Mouse (Mus musculus) liver, embryonic 16.5 days (tissue): ENCODE measurements around the gene Pno1. TPM values are rescaled to one million over a fixed set of nuclear protein-coding genes. Genes with fewer than 3 reads are reported as not detected.

Source experiments
- ATAC-seq: fragments of 200-750 bp; cut with Nextera tagmentation; 2 replicates; pipeline ENCODE4 v1.8.0; 2017; ENCODE audit warnings: low read depth, mild to moderate bottlenecking, moderate number of reproducible peaks, moderate library complexity
- H3K27ac ChIP-seq: fragments of 300-500 bp; sonication (generic); 2 replicates; pipeline ENCODE4 v1.5.1; 2014; ENCODE audit warnings: mild to moderate bottlenecking, low read length
- H3K27me3 ChIP-seq: fragments of 300-500 bp; sonication (generic); 2 replicates; pipeline ENCODE4 v1.6.1; 2014; ENCODE audit warnings: low read depth, low read length, mixed read lengths; ENCODE audit not compliant: control insufficient read depth, insufficient read depth
- H3K36me3 ChIP-seq: fragments of 300-500 bp; sonication (generic); 2 replicates; pipeline ENCODE4 v1.6.1; 2014; ENCODE audit warnings: mild to moderate bottlenecking; ENCODE audit not compliant: control insufficient read depth, insufficient read depth
- H3K4me1 ChIP-seq: fragments of 300-500 bp; sonication (generic); 2 replicates; pipeline ENCODE4 v1.6.1; 2014; ENCODE audit warnings: low read depth, low read length, mixed read lengths; ENCODE audit not compliant: control insufficient read depth
- H3K4me2 ChIP-seq: fragments of 300-500 bp; sonication (generic); 2 replicates; pipeline ENCODE4 v1.6.1; 2014; ENCODE audit warnings: low read depth, low read length, mixed read lengths
- H3K4me3 ChIP-seq: fragments of 300-500 bp; sonication (generic); 2 replicates; pipeline ENCODE4 v1.5.1; 2014; ENCODE audit warnings: low read depth, mild to moderate bottlenecking, low read length
- H3K9ac ChIP-seq: fragments of 300-500 bp; sonication (generic); 2 replicates; pipeline ENCODE4 v1.6.1; 2014; ENCODE audit warnings: low read depth, low read length
- H3K9me3 ChIP-seq: fragments of 300-500 bp; sonication (generic); replicated peaks from 2 replicates; pipeline ENCODE4 v1.6.1; 2016; ENCODE audit warnings: low read length; ENCODE audit not compliant: control insufficient read depth
- WGBS: fragments of 180-500 bp; shearing (Covaris S2); extraction: QIAGEN DNeasy Blood & Tissue Kit; methylation state at CpG from one replicate; pipeline ENCODE4 v1.1.7; 2014; ENCODE audit not compliant: insufficient replicate concordance; 5-methylcytosine and 5-hydroxymethylcytosine counted together
- polyA plus RNA-seq: library from polyadenylated mRNA; unstranded; fragments of >200 nt; fragmentation: Nextera tagmentation; extraction: Ambion mirVana; gene quantifications from 2 replicates; pipeline ENCODE4 v1.2.1, GENCODE M21; 2015

The Pno1 gene
- polyA plus RNA-seq, 1 experiment from 2014 or later: 21.5 TPM

DNA sequence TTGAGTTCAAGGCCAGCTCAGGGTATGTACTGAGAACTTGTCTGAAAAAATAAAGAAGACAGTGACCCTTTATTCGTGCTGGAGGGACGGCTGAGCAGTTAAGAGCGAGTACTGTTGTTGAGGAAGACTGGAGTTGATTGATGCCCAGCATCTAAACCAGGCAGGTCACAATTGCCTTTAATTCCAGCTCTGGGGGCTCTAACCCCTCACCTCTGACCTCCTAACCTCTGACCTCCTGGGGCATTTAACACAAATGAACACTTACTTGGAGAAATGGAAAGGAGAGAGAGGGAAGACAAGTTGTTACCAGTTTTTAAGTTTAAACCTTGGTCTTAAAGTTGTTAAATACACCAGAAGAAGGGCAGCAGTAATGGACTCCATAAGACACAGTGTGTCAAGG, 22.6 kb downstream of the Pno1 start:
- no peak for ATAC-seq
- no peaks in the 10 kb centered on the region for H3K36me3 ChIP-seq
- no peaks in the 10 kb centered on the region for H3K27me3 ChIP-seq
- no peaks in the 10 kb centered on the region for H3K9me3 ChIP-seq
- no peak overlapping the region for H3K4me3 ChIP-seq
- H3K9ac ChIP-seq: no peak overlapping the region
- no peak overlapping the region for H3K27ac ChIP-seq
- H3K4me2 ChIP-seq: no peak overlapping the region
- WGBS: 78% methylated on average over 3 of the region's 3 CpGs
- no peaks in the 10 kb centered on the region for H3K4me1 ChIP-seq

GRCm38 (mm10) chr11:17187649-17188048, 23.7 kb downstream of the Pno1 start:
- H3K4me3 ChIP-seq: no peak overlapping the region
- no peak overlapping the region for H3K4me2 ChIP-seq
- H3K27ac ChIP-seq: no peak overlapping the region
- H3K36me3 ChIP-seq: no peaks in the 10 kb centered on the region
- 63% methylated on average over 3 of the region's 3 CpGs for WGBS
- no peak for ATAC-seq
- no peaks in the 10 kb centered on the region for H3K27me3 ChIP-seq
- H3K9ac ChIP-seq: no peak overlapping the region
- no peaks in the 10 kb centered on the region for H3K9me3 ChIP-seq
- H3K4me1 ChIP-seq: no peaks in the 10 kb centered on the region

- Histone ChIP-seq H3K4me2 (no peak overlapping the region), H3K9ac (no peak overlapping the region), H3K4me3 (no peak overlapping the region), H3K36me3 (no peaks in the 10 kb centered on the region), H3K27me3 (no peaks in the 10 kb centered on the region), H3K27ac (no peak overlapping the region), H3K9me3 (no peaks in the 10 kb centered on the region), H3K4me1 (no peaks in the 10 kb centered on the region)
- 72% methylated on average over 2 of the region's 2 CpGs for WGBS
- ATAC-seq: no peak; the same call in 1 of the 2 replicates
Measured at GRCm38 (mm10) chr11:17183165-17183564, 28.2 kb downstream of the Pno1 start.

- H3K4me2 ChIP-seq: no peak within 1 kb of the TSS
- H3K27ac ChIP-seq: no peak within 1 kb of the TSS
- ATAC-seq: no peak
- H3K9me3 ChIP-seq: no peaks in the 10 kb centered on the region
- WGBS: 74% methylated on average over 3 of the region's 3 CpGs
- H3K36me3 ChIP-seq: no peaks in the 10 kb centered on the region
- no peak within 1 kb of the TSS for H3K9ac ChIP-seq
- no peak within 1 kb of the TSS for H3K4me3 ChIP-seq
- no peaks in the 10 kb centered on the region for H3K27me3 ChIP-seq
- no peaks in the 10 kb centered on the region for H3K4me1 ChIP-seq
Measured at GRCm38 (mm10) chr11:17181807-17182206, 29.6 kb downstream of the Pno1 start, which contains the start of gene Wdr92. Gene Wdr92, plus strand, starts transcription at chr11:17182107.

DNA sequence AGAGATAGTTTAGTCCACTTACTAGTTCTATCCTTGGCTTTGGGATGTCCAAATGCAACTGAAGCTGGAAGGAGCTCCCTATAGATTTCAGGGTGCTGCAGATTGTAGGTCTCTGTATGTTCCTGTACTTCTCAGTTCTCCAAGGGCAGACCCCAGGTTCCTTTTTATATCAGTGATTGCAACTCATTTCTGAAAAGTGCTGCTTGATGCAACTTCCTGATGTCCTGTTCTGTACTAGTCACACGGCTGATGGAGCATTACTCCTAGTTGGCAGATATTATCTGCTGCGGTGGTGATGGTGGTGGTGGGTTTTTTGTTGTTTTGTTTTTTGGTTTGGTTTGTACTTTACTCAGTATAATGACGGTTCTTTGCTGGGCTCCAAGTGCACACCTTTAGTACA, 30.6 kb downstream of the Pno1 start:
- Histone ChIP-seq H3K4me2 (no peak overlapping the region), H3K9me3 (no peaks in the 10 kb centered on the region), H3K27ac (no peak overlapping the region), H3K4me1 (no peaks in the 10 kb centered on the region; the same call in 1 of the 2 replicates), H3K9ac (no peak overlapping the region), H3K27me3 (no peaks in the 10 kb centered on the region), H3K36me3 (no peaks in the 10 kb centered on the region), H3K4me3 (no peak overlapping the region)
- WGBS: 38% methylated on average over 3 of the region's 3 CpGs
- ATAC-seq: no peak

DNA sequence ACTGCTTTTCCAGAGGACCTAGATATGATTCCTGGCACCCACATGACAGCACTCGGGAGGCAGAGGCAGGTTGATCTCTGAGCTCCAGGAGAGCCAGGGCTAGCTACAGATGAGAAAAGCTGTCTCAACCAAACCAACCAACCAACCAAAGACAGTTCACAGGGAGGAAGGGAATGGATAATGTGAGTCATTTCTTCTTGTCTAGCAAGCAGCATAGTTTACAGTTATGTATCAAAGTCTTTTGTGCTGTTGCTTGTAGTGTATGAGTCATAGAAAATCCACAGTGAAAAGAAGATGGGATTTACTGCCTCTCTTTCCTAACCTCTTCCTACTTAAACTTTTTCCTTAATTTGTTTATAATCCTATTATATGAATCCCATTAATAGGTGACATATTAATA, 34.7 kb downstream of the Pno1 start:
- no peak for ATAC-seq
- 77% methylated on average over 1 of the region's 1 CpGs for WGBS
- H3K9ac ChIP-seq: no peak overlapping the region
- H3K9me3 ChIP-seq: no peaks in the 10 kb centered on the region
- no peak overlapping the region for H3K4me2 ChIP-seq
- H3K27ac ChIP-seq: no peak overlapping the region
- H3K4me3 ChIP-seq: no peak overlapping the region
- no peaks in the 10 kb centered on the region for H3K27me3 ChIP-seq
- H3K36me3 ChIP-seq: no peaks in the 10 kb centered on the region
- no peaks in the 10 kb centered on the region; the same call in none of the 2 replicates for H3K4me1 ChIP-seq

DNA sequence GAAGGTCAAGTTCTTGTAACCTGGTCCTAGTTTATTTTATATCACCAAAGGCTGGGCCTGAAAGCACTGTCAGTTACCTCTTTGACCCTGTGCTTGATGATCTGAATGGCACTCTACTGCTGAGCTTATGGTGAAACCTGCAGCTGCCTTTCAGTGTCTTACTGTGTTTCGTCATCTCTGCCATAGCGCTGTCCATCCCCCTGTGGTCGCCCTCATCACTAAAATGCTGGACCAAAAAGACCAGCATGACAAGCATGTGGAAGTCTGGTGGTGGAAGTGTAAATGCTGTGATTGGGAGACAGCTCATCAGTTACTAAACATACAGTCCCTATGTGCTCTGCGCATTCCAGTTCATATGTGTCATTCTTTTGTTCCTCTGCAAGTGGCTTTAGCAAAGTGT, 39.1 kb downstream of the Pno1 start:
- H3K9me3 ChIP-seq: no peaks in the 10 kb centered on the region
- no peaks in the 10 kb centered on the region for H3K36me3 ChIP-seq
- no peak overlapping the region for H3K9ac ChIP-seq
- H3K4me1 ChIP-seq: peaks cover 8% of the 10 kb centered on the region
- no peaks in the 10 kb centered on the region for H3K27me3 ChIP-seq
- H3K4me2 ChIP-seq: no peak overlapping the region
- WGBS: 74% methylated on average over 4 of the region's 4 CpGs
- no peak overlapping the region for H3K27ac ChIP-seq
- no peak overlapping the region for H3K4me3 ChIP-seq
- no peak for ATAC-seq

- 73% methylated on average over 1 of the region's 1 CpGs for WGBS
- H3K4me1 ChIP-seq: peaks cover 12% of the 10 kb centered on the region
- no peaks in the 10 kb centered on the region for H3K27me3 ChIP-seq
- H3K36me3 ChIP-seq: no peaks in the 10 kb centered on the region
- no peaks in the 10 kb centered on the region for H3K9me3 ChIP-seq
- no peak overlapping the region for H3K9ac ChIP-seq
- no peak overlapping the region for H3K4me2 ChIP-seq
- H3K4me3 ChIP-seq: no peak overlapping the region
- H3K27ac ChIP-seq: no peak overlapping the region
- ATAC-seq: no peak
Measured at GRCm38 (mm10) chr11:17170938-17171729, 40.2 kb downstream of the Pno1 start.

- ATAC-seq: 0 out of 2 replicates have a peak, but pooled peaks have one; percentile 39
- Histone ChIP-seq H3K27me3 (no peaks in the 10 kb centered on the region), H3K4me1 (peaks cover 16% of the 10 kb centered on the region), H3K9me3 (no peaks in the 10 kb centered on the region), H3K27ac (peak overlapping the region; percentile 45; the same call in 1 of the 2 replicates), H3K4me2 (no peak overlapping the region), H3K9ac (no peak overlapping the region), H3K36me3 (no peaks in the 10 kb centered on the region), H3K4me3 (no peak overlapping the region)
- 64% methylated on average over 2 of the region's 2 CpGs for WGBS
Measured at GRCm38 (mm10) chr11:17169262-17169661, 42.1 kb downstream of the Pno1 start.
